Mouse (Mus musculus): ENCODE results near the gene Nudt16l1. TPM values are rescaled to one million over a fixed set of nuclear protein-coding genes. Genes with fewer than 3 reads are reported as not detected.

Nudt16l1 gene
- total RNA-seq, 2 experiments from 2014 or later = 20.5 to 21.3 TPM

Other genes starting within 250 kb of the Nudt16l1 start
- 1 to 10 TPM; 2.8 to 3.4 TPM for gene Nmral1, start 219.4 kb upstream of the Nudt16l1 start, total RNA-seq (2021)
- 10 to 100 TPM; 72.2 to 88.2 TPM for gene Hmox2, start 212.4 kb upstream of the Nudt16l1 start, total RNA-seq (2021)
- 10 to 100 TPM; 59.0 to 66.1 TPM for gene Cdip1, start 148.5 kb upstream of the Nudt16l1 start, total RNA-seq (2021)
- gene 4930562C15Rik, start 103.3 kb upstream of the Nudt16l1 start, total RNA-seq (2021) = not detected
- 10 to 100 TPM; 20.0 to 21.6 TPM for gene Ubald1, start 58.4 kb upstream of the Nudt16l1 start, total RNA-seq (2021)
- 100 to 1,000 TPM; 154 to 155 TPM for gene Mgrn1, start 52.5 kb upstream of the Nudt16l1 start, total RNA-seq (2021)
- gene Anks3, start 25.4 kb downstream of the Nudt16l1 start, total RNA-seq (2021) = 10 to 100 TPM; 12.4 to 12.9 TPM
- not detected for gene Sept12, start 59.1 kb downstream of the Nudt16l1 start, total RNA-seq (2021)
- gene Smim22, start 68.5 kb downstream of the Nudt16l1 start, total RNA-seq (2021) = not detected
- gene Rogdi, start 74.8 kb downstream of the Nudt16l1 start, total RNA-seq (2021) = 10 to 100 TPM; 16.2 to 19.7 TPM
- 10 to 100 TPM; 43.8 to 46.0 TPM for gene Glyr1, start 111.1 kb downstream of the Nudt16l1 start, total RNA-seq (2021)
- gene Ubn1, start 111.3 kb downstream of the Nudt16l1 start, total RNA-seq (2021) = 10 to 100 TPM; 26.4 to 28.5 TPM
- gene Ppl, start 193.7 kb downstream of the Nudt16l1 start, total RNA-seq (2021) = 1 to 10 TPM; 4.9 to 6.7 TPM
- gene Sec14l5, start 208.3 kb downstream of the Nudt16l1 start, total RNA-seq (2021) = under 1 TPM; 0.51 to 0.78 TPM